Mouse (Mus musculus) right cerebral cortex, adult 18-20 months (tissue): ENCODE data around the gene Lsm14a.

ENCODE experiments used
- DNase-seq: peaks from one replicate; pipeline ENCODE4 v3.0.0; 2022; ENCODE audit warnings: mixed read lengths

The Lsm14a gene

DNA sequence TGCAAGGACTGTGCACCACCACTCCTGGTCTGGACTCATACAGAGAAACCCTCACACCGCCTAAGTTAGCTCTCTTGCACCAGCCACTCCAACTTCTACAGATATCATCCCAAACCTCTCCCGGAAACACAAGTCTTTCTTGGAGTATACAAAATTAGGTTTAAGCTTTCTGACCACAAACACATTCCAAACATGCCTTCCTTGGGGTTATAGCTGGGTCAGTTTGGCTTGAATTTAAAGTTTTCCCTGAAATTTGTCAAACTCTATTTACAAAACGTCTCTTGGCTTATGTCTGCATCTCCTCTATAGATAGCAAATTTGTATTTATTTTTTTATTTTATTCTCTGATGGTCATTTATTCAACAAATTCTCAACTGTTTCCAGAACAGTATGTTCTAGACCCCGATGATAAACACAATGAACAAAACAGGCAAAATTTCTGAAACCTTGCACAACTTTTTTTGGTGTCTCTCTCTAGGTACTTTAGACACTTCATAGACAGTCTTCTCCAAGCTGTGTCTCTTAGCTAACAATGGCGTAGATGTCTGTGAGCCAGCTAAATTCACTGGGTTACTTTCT lies 83.8 kb downstream of the Lsm14a start:
- DNase-seq, result no peak

DNA sequence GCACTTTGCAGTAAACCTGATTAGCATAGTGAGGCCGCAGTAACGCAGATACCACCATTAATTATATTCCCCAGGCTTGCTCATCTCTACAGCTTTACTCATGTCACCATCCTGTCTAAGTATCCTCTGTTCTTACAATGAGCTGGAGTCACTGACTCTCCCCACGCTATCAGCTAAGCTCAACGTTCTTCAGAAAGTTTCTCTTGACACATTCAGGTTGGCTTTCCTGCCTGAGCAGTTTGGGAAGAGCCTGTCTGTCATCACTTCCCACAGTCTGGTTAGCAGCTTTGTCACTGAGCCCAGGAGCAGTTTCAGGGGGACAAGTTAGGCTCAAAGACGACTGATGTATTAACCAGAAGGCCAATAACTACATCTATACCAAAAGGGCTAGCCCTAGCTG lies 84.5 kb downstream of the Lsm14a start:
- no peak for DNase-seq

DNA sequence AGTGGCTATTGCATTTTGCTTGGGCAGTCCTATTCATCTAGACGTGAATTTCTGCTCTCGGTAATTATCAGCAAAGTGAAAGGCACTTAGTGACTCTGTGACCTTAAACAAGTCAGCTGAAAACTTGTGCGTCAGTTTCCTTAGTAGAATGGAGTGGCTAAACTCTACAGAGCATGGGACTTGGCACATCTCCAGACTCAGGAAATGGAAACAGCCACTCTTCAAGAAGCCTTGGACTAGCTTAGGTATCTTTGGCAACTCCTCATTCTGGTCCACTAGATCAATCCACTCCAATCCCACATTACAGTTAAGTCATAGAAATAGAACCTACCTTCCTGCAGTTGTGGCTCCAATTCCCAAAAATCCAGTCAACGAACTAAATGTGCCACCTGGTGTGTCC lies 87.7 kb downstream of the Lsm14a start:
- DNase-seq, result no peak

DNA sequence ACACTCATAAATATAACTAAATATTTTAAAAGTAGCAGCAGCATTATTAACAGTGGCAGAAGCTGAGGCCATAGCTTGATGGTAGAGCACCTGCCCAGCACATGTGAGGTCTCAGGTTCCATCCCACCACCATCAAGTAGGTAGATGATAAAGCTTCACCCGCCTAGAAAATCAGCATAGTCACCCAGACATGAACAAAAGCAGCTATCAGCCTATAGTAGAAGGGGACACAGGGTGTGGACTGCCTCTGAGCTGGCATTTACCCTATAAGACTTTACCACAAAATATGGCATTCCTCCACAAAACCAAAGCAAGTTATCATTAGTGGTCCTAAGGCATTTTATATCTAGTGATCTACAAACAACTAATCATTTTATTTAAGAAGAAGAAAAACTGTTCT lies 90.5 kb downstream of the Lsm14a start:
- no peak for DNase-seq

DNA sequence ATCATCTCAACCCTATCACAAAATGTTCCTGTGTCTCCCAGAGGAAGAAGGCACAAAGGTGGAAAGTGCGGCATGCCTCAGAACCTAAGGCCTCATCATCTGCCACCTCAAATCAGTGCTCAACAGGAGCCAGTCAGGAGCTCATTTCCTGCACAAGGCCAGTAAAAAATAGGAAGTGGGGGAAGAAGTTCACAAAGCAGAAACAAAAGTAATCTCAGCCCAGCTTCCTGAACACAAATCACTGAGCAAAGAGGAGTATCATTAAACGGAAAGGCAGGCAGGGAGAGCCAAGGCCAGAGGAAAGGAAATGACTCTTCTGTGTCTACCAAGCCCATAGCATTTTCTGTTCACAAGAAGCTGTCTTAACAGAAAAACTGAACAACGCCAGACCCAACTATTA lies 91.2 kb downstream of the Lsm14a start:
- DNase-seq, result no peak

DNA sequence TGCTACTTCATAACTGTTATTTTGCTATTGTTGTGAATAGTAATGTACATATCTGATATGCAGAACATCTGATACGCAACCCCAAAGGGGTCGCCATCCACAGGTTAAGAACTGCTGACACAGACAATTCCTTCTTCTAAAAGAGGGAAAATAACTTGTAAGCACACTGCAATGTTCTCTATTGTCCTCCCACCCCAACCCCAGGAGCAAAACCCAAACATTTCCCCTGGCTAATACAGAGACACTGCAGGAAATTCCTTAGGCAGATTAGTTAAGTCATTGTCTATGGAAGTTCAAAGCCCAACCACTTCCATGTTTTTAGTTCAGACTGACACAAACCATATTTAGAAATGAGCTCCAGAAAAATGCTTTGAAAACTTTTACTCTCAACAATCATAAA lies 94.3 kb downstream of the Lsm14a start:
- no peak for DNase-seq

DNA sequence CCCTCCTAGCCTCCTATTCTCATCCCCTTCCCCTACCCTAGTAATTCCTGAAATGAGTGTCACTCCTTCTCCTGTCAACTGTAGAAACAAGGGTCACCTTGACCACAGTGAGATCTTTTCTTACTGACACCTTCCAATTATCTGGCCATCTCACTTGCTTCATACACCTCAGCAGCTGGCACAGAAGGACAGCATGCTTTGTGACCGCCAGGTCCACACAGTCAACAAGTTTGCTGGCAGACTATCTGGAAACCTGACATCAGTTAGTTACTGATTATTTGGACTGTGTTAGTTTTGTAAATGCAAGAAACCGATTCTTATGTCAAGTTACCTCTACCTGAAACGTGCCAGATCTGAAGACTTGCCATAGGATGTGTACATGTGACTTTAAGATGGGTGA lies 97.0 kb downstream of the Lsm14a start:
- DNase-seq, result no peak
